Mouse (Mus musculus): ENCODE measurements around the gene Top3a.

Gene Top3a

GRCm38 (mm10) chr11:60712639-60713255 lies 64.4 kb downstream of the Top3a start:
- DNase-seq (ENCODE audit: low read depth, low spot score) = no peak

GRCm38 (mm10) chr11:60712040-60712439 lies 65.1 kb downstream of the Top3a start:
- DNase-seq (ENCODE audit: low read depth, low spot score) = no peak

- DNase-seq (ENCODE audit: low read depth, low spot score) = no peak
Measured at GRCm38 (mm10) chr11:60711218-60711617, 65.9 kb downstream of the Top3a start.

GRCm38 (mm10) chr11:60709481-60710465 lies 67.4 kb downstream of the Top3a start:
- DNase-seq (ENCODE audit: low read depth, low spot score) = no peak

DNA sequence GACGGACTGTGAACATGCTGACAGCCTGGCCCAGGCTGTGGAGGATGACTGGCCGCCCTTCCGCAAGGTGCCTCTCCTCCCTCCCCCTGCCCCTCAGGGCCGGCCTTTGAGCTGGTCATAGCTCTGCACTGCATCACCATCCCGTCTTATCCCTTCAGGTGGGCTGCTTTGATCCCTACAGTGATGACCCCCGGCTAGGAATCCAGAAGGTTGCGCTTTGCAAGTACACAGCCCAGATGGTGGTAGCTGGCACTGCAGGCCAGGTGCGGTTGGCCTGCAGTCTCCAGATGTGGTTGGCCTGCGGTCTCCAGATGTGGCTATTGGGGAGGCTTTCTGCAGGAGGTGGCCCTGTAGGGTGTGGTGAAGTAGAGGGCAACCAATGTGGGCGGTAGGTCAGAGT lies 68.5 kb downstream of the Top3a start:
- DNase-seq (ENCODE audit: low read depth, low spot score) = no peak

DNA sequence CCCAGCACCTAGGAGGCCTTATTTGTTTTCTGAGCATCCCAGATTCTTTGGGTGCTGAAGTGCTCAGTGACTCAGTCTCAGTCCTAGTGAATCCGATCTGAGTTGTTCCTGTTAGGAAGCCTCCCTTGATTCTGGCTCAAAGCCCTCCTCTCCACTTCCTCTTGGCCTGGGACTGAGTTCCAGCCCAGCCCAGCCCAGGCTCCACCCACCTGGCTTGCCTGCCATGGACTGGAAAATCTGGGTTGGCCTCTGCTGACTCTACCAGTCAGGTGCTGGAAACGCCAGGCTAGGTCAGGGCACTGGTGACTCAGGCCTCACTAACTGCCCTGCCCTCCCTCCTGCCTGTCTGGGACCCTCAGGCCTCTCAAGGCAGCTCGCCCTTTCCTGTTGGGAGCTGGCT lies 69.5 kb downstream of the Top3a start:
- no peak for DNase-seq (ENCODE audit: low read depth, low spot score)

GRCm38 (mm10) chr11:60706696-60707480 lies 70.3 kb downstream of the Top3a start:
- DNase-seq (ENCODE audit: low read depth, low spot score) = no peak

DNA sequence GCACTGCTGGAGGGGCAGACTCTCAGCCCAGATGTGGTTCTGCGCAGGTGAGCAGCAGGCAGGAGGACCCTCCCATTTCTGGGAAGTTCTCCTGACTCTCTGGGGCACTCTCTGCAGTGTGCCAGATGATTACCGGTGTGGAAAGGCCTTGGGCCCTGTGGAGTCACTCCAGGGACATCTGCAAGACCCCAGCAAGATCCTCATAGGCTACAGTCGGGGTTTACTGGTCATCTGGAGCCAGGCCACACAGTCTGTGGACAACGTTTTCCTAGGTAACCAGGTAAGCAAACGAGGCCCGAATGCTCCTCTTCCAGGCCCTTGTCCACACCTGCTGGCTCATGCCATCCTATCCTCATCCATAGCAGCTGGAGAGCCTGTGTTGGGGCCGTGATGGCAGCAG lies 71.1 kb downstream of the Top3a start:
- no peak for DNase-seq (ENCODE audit: low read depth, low spot score)

GRCm38 (mm10) chr11:60705255-60705654 lies 71.9 kb downstream of the Top3a start:
- no peak for DNase-seq (ENCODE audit: low read depth, low spot score)

- DNase-seq (ENCODE audit: low read depth, low spot score) = no peak
Measured at GRCm38 (mm10) chr11:60704023-60704880, 72.9 kb downstream of the Top3a start.

GRCm38 (mm10) chr11:60703131-60703530 lies 74.0 kb downstream of the Top3a start:
- no peak for DNase-seq (ENCODE audit: low read depth, low spot score)

- DNase-seq (ENCODE audit: low read depth, low spot score) = no peak
Measured at GRCm38 (mm10) chr11:60701611-60702010, 75.6 kb downstream of the Top3a start.

- no peak for DNase-seq (ENCODE audit: low read depth, low spot score)
Measured at GRCm38 (mm10) chr11:60700320-60701185, 76.6 kb downstream of the Top3a start.

- peak; percentile 89 for DNase-seq (ENCODE audit: low read depth, low spot score)
Measured at GRCm38 (mm10) chr11:60699524-60700075, 77.6 kb downstream of the Top3a start, which contains the start of gene Llgl1. Gene Llgl1, plus strand, starts transcription at chr11:60699723.

GRCm38 (mm10) chr11:60698806-60699523 lies 78.2 kb downstream of the Top3a start:
- no peak for DNase-seq (ENCODE audit: low read depth, low spot score)

DNA sequence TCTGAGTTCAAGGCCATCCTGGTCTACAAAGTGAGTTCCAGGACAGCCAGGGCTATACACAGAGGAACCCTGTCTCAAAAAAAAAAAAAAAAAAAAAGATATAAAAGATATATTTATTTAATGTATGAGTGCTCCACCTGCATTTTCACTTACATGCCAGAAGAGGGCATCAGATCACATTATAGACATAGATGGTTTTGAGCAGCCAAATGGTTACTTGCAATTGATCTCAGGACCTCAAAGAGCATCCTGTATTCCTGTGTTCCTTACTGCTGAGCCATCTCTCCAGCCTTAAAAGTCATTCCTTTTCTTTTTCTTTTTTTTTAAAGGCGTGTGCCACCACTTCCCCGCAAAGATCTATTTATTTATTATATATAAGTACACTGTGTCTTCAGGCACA lies 79.6 kb downstream of the Top3a start:
- no peak for DNase-seq (ENCODE audit: low read depth, low spot score)

DNA sequence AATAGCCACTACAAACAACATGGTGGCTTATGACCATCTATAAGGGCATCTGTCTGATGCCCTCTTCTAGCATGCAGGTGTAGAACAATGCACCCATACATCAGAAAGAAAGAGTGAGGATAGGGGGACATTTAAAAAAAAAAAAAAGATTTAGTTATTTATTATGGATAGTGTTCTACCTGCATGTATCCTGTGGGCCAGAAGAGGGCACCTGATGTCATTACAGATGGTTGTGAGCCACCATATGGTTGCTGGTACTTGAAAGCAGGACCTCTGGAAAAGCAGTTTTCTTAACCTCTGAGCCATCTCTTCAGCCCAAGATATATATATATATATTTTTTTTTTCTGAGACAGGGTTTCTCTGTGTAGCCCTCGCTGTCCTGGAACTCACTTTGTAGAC lies 81.0 kb downstream of the Top3a start:
- no peak for DNase-seq (ENCODE audit: low read depth, low spot score)
